ENCODE assay signal across 7 mouse cellular contexts in genomic region chr2:117342547-117343239, GRCm38 (mm10). TPM values are rescaled to one million over a fixed set of nuclear protein-coding genes. Genes with fewer than 3 reads are reported as not detected.
A peak's percentile ranks its signal among the peaks of the same experiment; 100 is the strongest.
DNase-seq lines count a peak whose midpoint lies in the region; ATAC-seq and TF ChIP-seq lines count a peak whose summit lies in the region.

Gene Rasgrp1, minus strand, starts transcription at chr2:117343001.

- WGBS in limb, embryonic 13.5 days, result 2% methylated on average over 56 of the region's 56 CpGs
- WGBS in midbrain, embryonic 11.5 days, result 2% methylated on average over 56 of the region's 56 CpGs
- 3% methylated on average over 56 of the region's 56 CpGs for WGBS in spleen, adult 2 months

- TF ChIP-seq POLR2A in spleen, adult 2 months (IDR thresholded peaks at IDR 0.05; ENCODE audit: low read depth, low read length), result peak; percentile 75

- H3K27ac ChIP-seq in limb, embryonic 13.5 days, result no peak within 1 kb of the TSS
- H3K27ac ChIP-seq in midbrain, embryonic 11.5 days (ENCODE audit: low read depth, low read length), result no peak within 1 kb of the TSS
- peak within 1 kb of the TSS; percentile 98 for H3K27ac ChIP-seq in spleen, adult 2 months (ENCODE audit: insufficient read depth, low read length)

- H3K4me3 ChIP-seq in limb, embryonic 13.5 days, result peak within 1 kb of the TSS; percentile 59
- peak within 1 kb of the TSS; percentile 54 for H3K4me3 ChIP-seq in midbrain, embryonic 11.5 days (ENCODE audit: low read depth, low read length)
- H3K4me3 ChIP-seq in spleen, adult 2 months (ENCODE audit: extremely low read depth, insufficient read depth, insufficient read length), result peak within 1 kb of the TSS; percentile 97

- peaks cover 17% of the 10 kb centered on the region for H3K4me1 ChIP-seq in limb, embryonic 13.5 days
- H3K4me1 ChIP-seq in midbrain, embryonic 11.5 days (ENCODE audit: control insufficient read depth, insufficient read depth, low read length), result 0 out of 2 replicates have a peak, but pooled peaks cover 3% of the 10 kb centered on the region
- H3K4me1 ChIP-seq in spleen, adult 2 months (ENCODE audit: control insufficient read depth, insufficient read depth, insufficient read length), result peaks cover 24% of the 10 kb centered on the region; the same call in 1 of the 2 replicates

- ATAC-seq in limb, embryonic 13.5 days (ENCODE audit: low FRiP score, low read depth), result peak; percentile 72
- peak; percentile 81 for ATAC-seq in midbrain, embryonic 11.5 days (ENCODE audit: low FRiP score)

- peaks cover 57% of the 10 kb centered on the region for H3K27me3 ChIP-seq in limb, embryonic 13.5 days
- H3K27me3 ChIP-seq in midbrain, embryonic 11.5 days (ENCODE audit: control insufficient read depth, insufficient read depth, low read length), result peaks cover 11% of the 10 kb centered on the region
- H3K27me3 ChIP-seq in spleen, adult 2 months (ENCODE audit: control insufficient read depth, insufficient read depth, low read length), result no peaks in the 10 kb centered on the region

- peak within 1 kb of the TSS; percentile 96 for H3K4me2 ChIP-seq in limb, embryonic 13.5 days (replicated peaks)
- peak within 1 kb of the TSS; percentile 96 for H3K4me2 ChIP-seq in midbrain, embryonic 11.5 days

- H3K9ac ChIP-seq in limb, embryonic 13.5 days, result peak within 1 kb of the TSS; percentile 59
- H3K9ac ChIP-seq in midbrain, embryonic 11.5 days (ENCODE audit: low read length), result peak within 1 kb of the TSS; percentile 64

- DNase-seq in Muller cell, postnatal 12 days (ENCODE audit: inconsistent ontology term), result peak; percentile 30
- peak; percentile 7 for DNase-seq in c-Kit-positive CD71-positive TER-119-negative erythroid progenitor cells, embryonic 14.5 days (ENCODE audit: low read depth)
- DNase-seq in gastrocnemius, postnatal 25 days, result peak; percentile 30
- peak; percentile 22 for DNase-seq in kidney, adult 11 months
- peak; percentile 94 for DNase-seq in midbrain, embryonic 11.5 days (ENCODE audit: low spot score, missing footprints)
- DNase-seq in spleen, adult 2 months (ENCODE audit: low read depth in 1 of 2, low spot score in 2 of 2), result peak; percentile 66 to 77

- TF ChIP-seq CTCF in spleen, adult 2 months (IDR thresholded peaks at IDR 0.05; ENCODE audit: extremely low read depth, insufficient read depth, insufficient read length, insufficient replicate concordance), result peak; percentile 11; the same call in 1 of the 2 replicates

- H3K9me3 ChIP-seq in limb, embryonic 13.5 days, result no peaks in the 10 kb centered on the region
- no peaks in the 10 kb centered on the region for H3K9me3 ChIP-seq in midbrain, embryonic 11.5 days (ENCODE audit: control insufficient read depth, low read length)

- H3K36me3 ChIP-seq in limb, embryonic 13.5 days, result no peaks in the 10 kb centered on the region
- H3K36me3 ChIP-seq in midbrain, embryonic 11.5 days (ENCODE audit: control insufficient read depth, insufficient read depth, low read length), result no peaks in the 10 kb centered on the region
- H3K36me3 ChIP-seq in spleen, adult 2 months (ENCODE audit: control insufficient read depth, insufficient read depth, low read length), result no peaks in the 10 kb centered on the region

RNA-seq across cellular contexts. Expression of gene Rasgrp1, which starts in this region (rescaled TPM):
- under 1 TPM; 0.05 to 0.40 TPM for total RNA-seq in gastrocnemius, postnatal 25 days (2021)
- 0.37 and 0.73 TPM in 2 replicates for polyA plus RNA-seq in limb, embryonic 13.5 days (2015; fragmentation: Nextera tagmentation; extraction: Ambion mirVana)
- polyA plus RNA-seq in midbrain, embryonic 11.5 days (2014; fragmentation: Nextera tagmentation; extraction: Ambion mirVana), result 1.0 and 1.2 TPM in 2 replicates
- 20.0 and 27.1 TPM in 2 replicates for polyA plus RNA-seq in spleen, adult 2 months (2012; rRNA removed)

Comparison
In these comparisons a context has a peak if more than half of its experiments do, and no peak if none do; other contexts are left out.
1. Peak in DNase-seq in gastrocnemius, postnatal 25 days; RNA of the gene not detected or under 1 TPM.
2. Peak in ATAC-seq, H3K4me3 ChIP-seq, H3K9ac ChIP-seq and H3K4me2 ChIP-seq in limb, embryonic 13.5 days; RNA of the gene not detected or under 1 TPM.
3. DNase-seq: peak in every context shown above with its lines; median percentile 94 in midbrain, embryonic 11.5 days; 72 in spleen, adult 2 months; 30 in Muller cell, postnatal 12 days; 30 in gastrocnemius, postnatal 25 days; 22 in kidney, adult 11 months; 7 in c-Kit-positive CD71-positive TER-119-negative erythroid progenitor cells, embryonic 14.5 days.